Mouse (Mus musculus): ENCODE data around the gene Dhx57.

DNA sequence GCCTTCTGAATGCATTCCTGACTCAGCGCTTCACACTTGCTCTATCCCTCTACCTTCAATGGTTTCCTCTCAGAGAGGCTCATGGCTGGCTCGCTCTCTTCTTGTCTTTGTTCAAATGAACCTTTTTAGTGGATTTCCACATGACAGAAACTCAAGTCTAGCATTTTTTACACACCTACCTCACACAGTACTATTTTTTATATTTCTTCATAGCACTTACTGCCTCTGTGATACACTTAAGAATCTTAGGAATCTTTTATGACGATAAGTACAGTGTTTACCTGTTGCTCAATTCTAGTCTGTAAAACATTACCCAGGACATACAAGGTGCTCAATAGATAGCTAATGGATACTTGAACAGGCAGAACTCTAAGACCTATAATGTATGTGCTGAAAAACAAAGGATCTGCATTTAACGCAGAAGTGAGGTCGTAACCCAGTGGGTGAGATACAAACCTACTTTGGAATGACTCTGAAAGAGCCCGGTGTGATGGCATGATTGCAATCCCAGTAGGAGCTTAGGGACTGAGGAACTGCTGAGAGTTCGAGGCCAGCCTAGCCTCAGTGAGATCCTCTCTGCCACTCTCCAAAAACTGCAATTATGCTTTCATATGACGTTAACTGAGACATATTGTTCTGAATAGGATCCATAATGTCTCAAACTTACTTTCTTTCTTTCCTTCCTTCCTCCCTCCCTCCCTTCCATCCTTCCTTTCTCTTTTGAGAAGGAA lies 10.8 kb downstream of the Dhx57 start:
- TF ChIP-seq CTCF (IDR thresholded peaks at IDR 0.05; ENCODE audit: extremely low read depth, insufficient read depth, low read length) (no peak), POLR2A (IDR thresholded peaks at IDR 0.05; ENCODE audit: extremely low read depth, insufficient read depth, low read length) (no peak)

All from cortical plate, adult 2 months (tissue).